Mouse (Mus musculus): ENCODE measurements around the gene Scyl2.
"Not testable (repeated sequence)": the region's sequence is repeated elsewhere in the genome, so short reads cannot be mapped to it uniquely, and the experiment has no call there.

Scyl2 gene

GRCm38 (mm10) chr10:89686139-89686808, at the start of gene Scyl2:
Gene Scyl2 (minus strand): TSS chr10:89686285.
- peak; percentile 89 to 93 for DNase-seq (ENCODE audit: low spot score in 2 of 2)

- DNase-seq (ENCODE audit: low spot score in 2 of 2): peak; percentile 88 to 91
Measured at GRCm38 (mm10) chr10:89732001-89732794, 46.1 kb upstream of the Scyl2 start, which contains the start of gene Actr6. Gene Actr6 (minus strand): TSS chr10:89732295.

GRCm38 (mm10) chr10:89731341-89731740, 45.3 kb upstream of the Scyl2 start:
- DNase-seq (ENCODE audit: low spot score in 2 of 2): no peak

- DNase-seq (ENCODE audit: low spot score in 2 of 2): no peak
Measured at GRCm38 (mm10) chr10:89730386-89730785, 44.3 kb upstream of the Scyl2 start.

GRCm38 (mm10) chr10:89722247-89723195, 36.4 kb upstream of the Scyl2 start:
- DNase-seq (ENCODE audit: low spot score in 2 of 2): no peak

- no peak for DNase-seq (ENCODE audit: low spot score in 2 of 2)
Measured at GRCm38 (mm10) chr10:89720796-89721195, 34.7 kb upstream of the Scyl2 start.

- no peak for DNase-seq (ENCODE audit: low spot score in 2 of 2)
Measured at GRCm38 (mm10) chr10:89720252-89720651, 34.2 kb upstream of the Scyl2 start.

- DNase-seq (ENCODE audit: low spot score in 2 of 2): no peak
Measured at GRCm38 (mm10) chr10:89714910-89715309, 28.8 kb upstream of the Scyl2 start.

- no peak for DNase-seq (ENCODE audit: low spot score in 2 of 2)
Measured at GRCm38 (mm10) chr10:89708720-89709119, 22.6 kb upstream of the Scyl2 start.

- no peak for DNase-seq (ENCODE audit: low spot score in 2 of 2)
Measured at GRCm38 (mm10) chr10:89707397-89707796, 21.3 kb upstream of the Scyl2 start.

GRCm38 (mm10) chr10:89703042-89703441, 17.0 kb upstream of the Scyl2 start:
- no peak for DNase-seq (ENCODE audit: low spot score in 2 of 2)

- DNase-seq (ENCODE audit: low spot score in 2 of 2): no peak
Measured at GRCm38 (mm10) chr10:89697956-89698355, 11.9 kb upstream of the Scyl2 start.

GRCm38 (mm10) chr10:89696270-89696669, 10.2 kb upstream of the Scyl2 start:
- not testable (repeated sequence) for DNase-seq (ENCODE audit: low spot score in 2 of 2)

GRCm38 (mm10) chr10:89695194-89695911, 9.3 kb upstream of the Scyl2 start:
- DNase-seq (ENCODE audit: low spot score in 2 of 2): no peak

- DNase-seq (ENCODE audit: low spot score in 2 of 2): no peak
Measured at GRCm38 (mm10) chr10:89690021-89690420, 3.9 kb upstream of the Scyl2 start.

GRCm38 (mm10) chr10:89687455-89687854, 1.4 kb upstream of the Scyl2 start:
- DNase-seq (ENCODE audit: low spot score in 2 of 2): no peak

- DNase-seq (ENCODE audit: low spot score in 2 of 2): no peak
Measured at GRCm38 (mm10) chr10:89685391-89686138, 520 bp downstream of the Scyl2 start.

GRCm38 (mm10) chr10:89682961-89683360, 3.1 kb downstream of the Scyl2 start:
- DNase-seq (ENCODE audit: low spot score in 2 of 2): no peak

GRCm38 (mm10) chr10:89682157-89682556, 3.9 kb downstream of the Scyl2 start:
- DNase-seq (ENCODE audit: low spot score in 2 of 2): no peak

- DNase-seq (ENCODE audit: low spot score in 2 of 2): no peak
Measured at GRCm38 (mm10) chr10:89681706-89682105, 4.4 kb downstream of the Scyl2 start.
